Mouse (Mus musculus): ENCODE data around the gene Prps1l1. TPM values are rescaled to one million over a fixed set of nuclear protein-coding genes. Genes with fewer than 3 reads are reported as not detected.

Gene Prps1l1
- polyA plus RNA-seq (2012; rRNA removed) = not detected in 2 replicates

DNA sequence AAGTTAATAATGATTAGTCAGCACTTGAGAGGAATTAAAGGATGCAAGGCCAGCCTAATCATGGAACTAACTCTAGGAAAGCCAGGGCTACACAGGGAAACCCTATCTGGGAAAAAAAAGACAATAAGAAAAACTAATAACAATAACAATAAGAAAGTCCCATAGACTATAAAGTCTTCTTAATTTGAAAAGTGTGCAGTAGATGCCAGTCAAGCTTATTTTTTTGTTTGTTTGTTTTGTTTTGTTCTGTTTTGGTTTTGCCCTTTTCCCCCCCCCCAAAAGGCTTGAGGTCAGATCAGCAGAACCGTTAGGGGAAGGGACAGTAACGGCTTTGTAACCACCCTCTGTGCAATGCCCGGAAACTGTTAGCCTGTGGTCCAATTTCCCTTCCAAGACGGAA lies at the start of gene Prps1l1:
Gene Prps1l1, plus strand, starts transcription at position 301 of the 400 bp plus-strand sequence.

Other genes starting within 250 kb of the Prps1l1 start
- gene Hdac9, start 67.7 kb upstream of the Prps1l1 start, polyA plus RNA-seq (2012; rRNA removed) = 7.7 and 7.9 TPM in 2 replicates
- gene Snx13, start 62.4 kb downstream of the Prps1l1 start, polyA plus RNA-seq (2012; rRNA removed) = 7.7 and 10.0 TPM in 2 replicates